Mouse (Mus musculus) liver, postnatal 0 days (tissue): ENCODE measurements around the gene Dlg5. TPM values are rescaled to one million over a fixed set of nuclear protein-coding genes. Genes with fewer than 3 reads are reported as not detected.

Experiments used
- ATAC-seq: fragments of 200-750 bp; cut with Nextera tagmentation; 2 replicates; pipeline ENCODE4 v1.8.0; 2017; ENCODE audit warnings: mild to moderate bottlenecking, moderate library complexity
- DNase-seq: peaks from one replicate; pipeline ENCODE4 v3.0.0-alpha.2; 2016
- H3K27ac ChIP-seq: fragments of 300-500 bp; sonication (generic); 2 replicates; pipeline ENCODE4 v1.5.1; 2014; ENCODE audit warnings: antibody characterized with exemption, moderate library complexity, mild to moderate bottlenecking, low read depth
- H3K27me3 ChIP-seq: fragments of 300-500 bp; sonication (generic); 2 replicates; pipeline ENCODE4 v1.6.1; 2014; ENCODE audit warnings: low read length, control low read depth, mixed read lengths; ENCODE audit not compliant: insufficient read depth
- H3K36me3 ChIP-seq: fragments of 300-500 bp; sonication (generic); replicated peaks from 2 replicates; pipeline ENCODE4 v1.6.1; 2014; ENCODE audit warnings: mild to moderate bottlenecking, control low read depth, low read length, moderate library complexity, mixed read lengths; ENCODE audit not compliant: insufficient read depth
- H3K4me1 ChIP-seq: fragments of 300-500 bp; sonication (generic); 2 replicates; pipeline ENCODE4 v1.6.1; 2014; ENCODE audit warnings: antibody characterized with exemption, mild to moderate bottlenecking, control low read depth; ENCODE audit not compliant: insufficient read depth
- H3K4me2 ChIP-seq: fragments of 300-500 bp; sonication (generic); 2 replicates; pipeline ENCODE4 v1.6.1; 2014; ENCODE audit warnings: low read depth, mild to moderate bottlenecking, low read length, moderate library complexity, mixed read lengths
- H3K4me3 ChIP-seq: fragments of 300-500 bp; sonication (generic); 2 replicates; pipeline ENCODE4 v1.5.1; 2014; ENCODE audit warnings: low read depth, low read length
- H3K9ac ChIP-seq: fragments of 300-500 bp; sonication (generic); replicated peaks from 2 replicates; pipeline ENCODE4 v1.6.1; 2014; ENCODE audit warnings: mild to moderate bottlenecking, moderate library complexity
- H3K9me3 ChIP-seq: fragments of 300-500 bp; sonication (generic); 2 replicates; pipeline ENCODE4 v1.6.1; 2016; ENCODE audit warnings: mild to moderate bottlenecking, control low read depth, low read length, mixed read lengths
- CTCF ChIP-seq: sonication (generic); IDR thresholded peaks from 2 replicates; pipeline ENCODE4 v1.5.1; 2016; ENCODE audit warnings: antibody characterized with exemption, low read depth
- EP300 ChIP-seq: IDR thresholded peaks from 2 replicates; pipeline ENCODE4 v1.6.1; 2016; ENCODE audit warnings: antibody characterized with exemption, low read depth, mild to moderate bottlenecking
- WGBS: fragments of 180-500 bp; shearing (Covaris S2); extraction: QIAGEN DNeasy Blood & Tissue Kit; methylation state at CpG from one replicate; pipeline ENCODE4 v1.1.7; 2014; ENCODE audit not compliant: insufficient replicate concordance; 5-methylcytosine and 5-hydroxymethylcytosine counted together
- polyA plus RNA-seq: library from polyadenylated mRNA; unstranded; fragments of >200 nt; fragmentation: Nextera tagmentation; extraction: Ambion mirVana; gene quantifications from 2 replicates; pipeline ENCODE4 v1.2.1, GENCODE M21; 2015

Dlg5 gene
- polyA plus RNA-seq, 1 experiment from 2014 or later: 0.88 TPM

DNA sequence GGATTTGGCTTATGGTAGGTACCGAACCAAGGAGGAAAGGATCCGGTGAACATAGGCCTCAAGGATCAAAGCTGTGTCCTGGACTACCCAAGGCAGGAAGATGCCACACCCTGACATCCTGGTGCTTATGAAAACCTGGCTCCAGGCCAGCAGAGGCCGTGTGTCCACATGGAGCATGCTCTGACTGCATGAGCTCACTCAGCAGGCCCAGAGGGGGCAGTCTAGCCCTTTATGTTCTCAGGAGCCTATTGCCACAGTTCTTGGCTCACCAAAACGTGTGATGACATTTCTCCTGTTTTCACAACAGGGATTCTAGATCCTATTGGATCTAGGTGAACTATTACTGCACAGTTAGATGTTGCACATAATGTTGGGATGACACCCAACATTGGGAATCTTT, 35.6 kb upstream of the Dlg5 start:
- H3K4me1 ChIP-seq: no peaks in the 10 kb centered on the region
- TF ChIP-seq EP300: no peak
- no peak for TF ChIP-seq CTCF
- no peaks in the 10 kb centered on the region for H3K36me3 ChIP-seq
- H3K9me3 ChIP-seq: no peaks in the 10 kb centered on the region
- DNase-seq: peak; percentile 24
- H3K9ac ChIP-seq: no peak overlapping the region
- H3K4me2 ChIP-seq: no peak overlapping the region
- no peak overlapping the region for H3K27ac ChIP-seq
- no peak overlapping the region for H3K4me3 ChIP-seq
- H3K27me3 ChIP-seq: no peaks in the 10 kb centered on the region
- ATAC-seq: peak; percentile 53; the same call in 1 of the 2 replicates
- WGBS: 54% methylated on average over 4 of the region's 4 CpGs

DNA sequence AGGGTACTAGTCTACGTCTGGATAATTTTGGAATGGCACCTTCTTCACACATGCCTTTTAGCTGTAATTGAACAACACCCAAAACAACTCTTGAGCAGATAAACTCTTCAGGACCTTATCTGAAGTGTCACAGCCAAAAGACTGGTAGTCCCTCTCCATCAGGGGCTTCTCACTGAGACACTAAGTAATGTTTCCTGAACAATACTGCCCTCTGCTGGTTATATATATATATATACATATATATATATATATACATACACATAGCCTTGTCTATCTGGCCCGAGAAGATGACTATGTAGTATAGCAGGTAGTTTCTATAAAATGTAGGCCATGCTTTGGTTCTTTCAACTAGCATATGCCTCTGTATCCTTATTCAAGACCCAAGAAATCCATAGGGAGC, 29.8 kb upstream of the Dlg5 start:
- no peak for DNase-seq

DNA sequence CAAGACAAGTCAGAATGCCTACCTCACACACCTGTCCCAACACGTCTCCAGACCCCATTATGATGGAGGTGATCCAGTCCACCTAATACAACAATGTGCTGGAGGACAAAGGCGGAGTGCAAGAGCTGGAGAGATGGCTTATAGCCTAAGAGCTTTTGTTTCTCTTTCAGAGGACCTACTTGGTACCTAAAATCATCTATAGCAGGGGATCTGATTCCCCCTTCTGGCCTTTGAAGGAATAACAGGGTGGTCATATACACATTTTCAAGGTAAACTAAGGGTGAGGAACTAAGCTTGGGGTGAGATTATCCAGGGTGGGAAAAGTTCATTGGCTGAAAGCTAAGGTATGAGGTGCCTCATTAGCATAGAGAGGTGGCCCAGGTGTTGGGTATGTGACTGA, 27.9 kb upstream of the Dlg5 start:
- no peaks in the 10 kb centered on the region for H3K36me3 ChIP-seq
- H3K9me3 ChIP-seq: no peaks in the 10 kb centered on the region
- H3K9ac ChIP-seq: no peak overlapping the region
- ATAC-seq: no peak
- no peak for DNase-seq
- no peak overlapping the region for H3K4me2 ChIP-seq
- H3K27ac ChIP-seq: no peak overlapping the region
- H3K4me1 ChIP-seq: no peaks in the 10 kb centered on the region
- H3K27me3 ChIP-seq: no peaks in the 10 kb centered on the region
- TF ChIP-seq EP300: no peak
- peak; percentile 61 for TF ChIP-seq CTCF
- 66% methylated on average over 2 of the region's 2 CpGs for WGBS
- no peak overlapping the region for H3K4me3 ChIP-seq

More for the DNA sequence above, 29.8 kb upstream of the Dlg5 start:
- Histone ChIP-seq H3K36me3 (no peaks in the 10 kb centered on the region), H3K27ac (no peak overlapping the region), H3K9ac (no peak overlapping the region), H3K9me3 (no peaks in the 10 kb centered on the region), H3K27me3 (no peaks in the 10 kb centered on the region), H3K4me3 (no peak overlapping the region), H3K4me1 (no peaks in the 10 kb centered on the region), H3K4me2 (no peak overlapping the region)
- WGBS: 39% methylated on average over 2 of the region's 2 CpGs
- no peak for ATAC-seq
- TF ChIP-seq EP300 (no peak), CTCF (peak; percentile 35)

DNA sequence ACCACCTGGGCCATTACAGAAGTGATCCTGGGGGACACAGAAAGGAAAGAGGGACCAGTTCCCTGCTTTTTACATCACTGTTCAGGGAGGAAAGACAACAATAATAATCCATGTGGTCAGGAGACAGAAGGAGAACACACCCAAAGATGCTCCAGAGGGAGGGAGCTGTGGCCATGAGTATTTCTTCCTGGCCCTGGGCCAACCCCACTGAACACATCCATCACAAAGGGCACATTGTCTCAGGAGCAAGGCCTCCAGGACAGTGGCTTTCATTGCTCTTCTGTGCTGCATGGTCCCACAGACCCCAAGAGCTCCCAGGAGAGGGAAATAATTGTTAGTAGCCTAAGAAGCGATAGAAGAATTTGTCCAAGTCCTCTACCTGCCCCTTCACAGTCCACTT, 23.9 kb upstream of the Dlg5 start:
- H3K9ac ChIP-seq: no peak overlapping the region
- 64% methylated on average over 1 of the region's 1 CpGs for WGBS
- H3K4me1 ChIP-seq: no peaks in the 10 kb centered on the region
- no peaks in the 10 kb centered on the region for H3K36me3 ChIP-seq
- H3K27me3 ChIP-seq: no peaks in the 10 kb centered on the region
- H3K4me2 ChIP-seq: no peak overlapping the region
- no peak overlapping the region for H3K4me3 ChIP-seq
- no peak overlapping the region for H3K27ac ChIP-seq
- ATAC-seq: no peak
- DNase-seq: no peak
- no peaks in the 10 kb centered on the region for H3K9me3 ChIP-seq
- TF ChIP-seq EP300 (no peak), CTCF (no peak)

DNA sequence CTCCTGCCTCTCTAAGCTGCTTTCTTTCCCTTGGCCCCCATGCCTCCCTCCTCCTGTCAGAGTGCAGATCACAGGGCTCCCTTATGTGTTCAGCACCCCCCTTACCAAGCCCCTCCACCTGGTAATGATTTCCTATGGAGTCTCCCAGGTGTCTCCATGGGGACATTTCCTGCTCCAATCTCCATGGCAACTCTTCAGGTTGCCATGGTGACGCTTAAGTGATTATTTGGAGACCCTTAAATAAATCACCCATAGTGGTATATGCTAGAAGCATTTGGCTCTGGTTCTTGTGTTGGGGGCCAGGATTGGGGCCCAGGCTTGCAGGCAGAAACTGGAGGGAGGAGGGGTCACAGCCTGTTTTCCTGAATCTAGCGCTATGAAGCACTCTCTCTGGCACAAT, 17.2 kb upstream of the Dlg5 start:
- Histone ChIP-seq H3K36me3 (no peaks in the 10 kb centered on the region), H3K9ac (no peak overlapping the region), H3K4me3 (no peak overlapping the region), H3K4me2 (no peak overlapping the region), H3K27me3 (no peaks in the 10 kb centered on the region), H3K4me1 (no peaks in the 10 kb centered on the region), H3K27ac (no peak overlapping the region), H3K9me3 (no peaks in the 10 kb centered on the region)
- 66% methylated on average over 2 of the region's 2 CpGs for WGBS
- DNase-seq (no peak), ATAC-seq (no peak)
- TF ChIP-seq CTCF (no peak), EP300 (no peak)

DNA sequence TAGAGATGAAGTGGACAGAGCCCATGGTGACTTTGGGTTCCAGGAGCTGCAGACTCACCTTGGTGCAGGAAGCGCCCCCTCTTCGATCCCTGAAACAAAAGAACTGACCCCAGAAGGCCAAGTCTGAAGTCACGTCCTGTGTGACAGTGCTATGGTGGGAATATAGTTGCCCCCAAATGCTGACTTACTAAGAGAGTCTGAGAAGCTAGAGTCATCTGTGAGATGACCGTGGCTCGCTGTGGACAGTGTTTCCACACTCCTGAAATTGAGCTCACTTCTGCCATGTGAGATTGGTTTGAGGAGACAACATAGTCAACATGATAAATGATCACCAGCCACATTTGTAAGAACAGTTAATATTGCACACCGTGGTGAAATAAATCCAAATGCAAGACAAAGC, 16.7 kb upstream of the Dlg5 start:
- Histone ChIP-seq H3K4me3 (no peak overlapping the region), H3K27me3 (no peaks in the 10 kb centered on the region), H3K4me1 (no peaks in the 10 kb centered on the region), H3K9me3 (no peaks in the 10 kb centered on the region), H3K36me3 (no peaks in the 10 kb centered on the region), H3K9ac (no peak overlapping the region), H3K27ac (no peak overlapping the region), H3K4me2 (no peak overlapping the region)
- TF ChIP-seq EP300: no peak
- DNase-seq (no peak), ATAC-seq (no peak)
- 70% methylated on average over 6 of the region's 6 CpGs for WGBS

DNA sequence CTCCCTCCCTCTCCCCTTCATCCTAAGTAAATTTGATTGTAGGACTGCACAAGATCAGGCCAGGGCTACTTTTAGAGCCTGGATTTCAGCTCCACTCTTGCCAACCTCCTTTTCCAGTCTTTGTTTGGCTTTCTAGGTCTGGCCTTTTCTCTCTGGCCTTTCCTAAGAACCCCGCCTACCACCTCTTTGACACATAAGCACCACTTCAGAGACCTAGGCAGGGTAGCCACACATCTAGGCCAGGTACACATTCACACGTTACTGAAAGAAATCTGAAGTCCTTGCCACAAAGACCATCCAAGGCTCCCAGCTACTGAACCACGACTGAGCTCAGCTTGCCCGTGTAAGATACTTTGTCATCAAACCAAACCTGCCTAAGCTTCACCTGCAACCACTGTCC, 14.7 kb upstream of the Dlg5 start:
- no peak overlapping the region for H3K9ac ChIP-seq
- no peaks in the 10 kb centered on the region for H3K36me3 ChIP-seq
- H3K27ac ChIP-seq: no peak overlapping the region
- no peaks in the 10 kb centered on the region for H3K27me3 ChIP-seq
- H3K9me3 ChIP-seq: no peaks in the 10 kb centered on the region
- ATAC-seq (no peak), DNase-seq (no peak)
- H3K4me3 ChIP-seq: no peak overlapping the region
- H3K4me2 ChIP-seq: no peak overlapping the region
- TF ChIP-seq CTCF (no peak), EP300 (no peak)
- H3K4me1 ChIP-seq: no peaks in the 10 kb centered on the region
- WGBS: 57% methylated on average over 4 of the region's 4 CpGs
